Mouse (Mus musculus): ENCODE measurements at regions not wholly inside any gene's neighbourhood (a gene's known extent, or its start where the extent isn't known, plus 50 kb on each side); places are given as distances from the start of the nearest gene placed in this dataset.

DNA sequence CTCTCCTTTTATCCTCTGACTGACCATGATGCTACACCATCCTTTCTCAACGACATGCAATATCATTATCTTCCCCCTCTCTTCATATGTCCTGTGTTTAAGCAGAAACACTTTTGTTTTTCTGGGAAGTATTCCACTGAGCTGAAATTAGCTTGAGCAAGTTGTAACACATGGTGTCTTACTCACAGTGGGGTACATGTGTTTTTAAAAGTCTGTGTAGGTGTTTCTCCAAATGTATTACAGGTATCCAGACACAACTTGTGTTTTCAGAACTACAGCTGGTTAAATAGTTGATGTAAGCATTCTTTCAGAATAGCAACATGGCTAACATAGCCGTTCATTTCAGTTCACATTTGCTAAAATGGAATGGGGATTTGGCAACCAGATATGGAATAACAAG is 172.8 kb upstream of the Gm10295 start:
- TF ChIP-seq CTCF (IDR thresholded peaks at IDR 0.05; ENCODE audit: borderline replicate concordance, extremely low read depth, insufficient read depth, insufficient read length) (no peak), POLR2A (IDR thresholded peaks at IDR 0.05; ENCODE audit: borderline replicate concordance, extremely low read depth, insufficient read depth, insufficient read length, poor library complexity, severe bottlenecking) (no peak)
